Mouse (Mus musculus) heart, adult 2 months (tissue): ENCODE measurements around the gene Slit1.

Experiments
- CTCF ChIP-seq: fragments of 200-600 bp; IDR thresholded peaks from 2 replicates; pipeline ENCODE4 v1.8.1; 2022; ENCODE audit warnings: antibody characterized with exemption, mild to moderate bottlenecking, moderate library complexity
- POLR2A ChIP-seq: fragments of 200-500 bp; IDR thresholded peaks from 2 replicates; pipeline ENCODE4 v1.6.1; 2011; ENCODE audit warnings: mild to moderate bottlenecking, low read depth, low read length, control low read depth; ENCODE audit not compliant: insufficient read depth

GRCm38 (mm10) chr19:41693727-41694126 lies 49.7 kb downstream of the Slit1 start:
- TF ChIP-seq CTCF: no peak
- TF ChIP-seq POLR2A: no peak
